Mouse (Mus musculus) heart, postnatal 0 days (tissue): Measurements from ENCODE around the gene Efcab3. TPM values are rescaled to one million over a fixed set of nuclear protein-coding genes. Genes with fewer than 3 reads are reported as not detected.

Experiments used
- ATAC-seq: fragments of 200-750 bp; cut with Nextera tagmentation; 2 replicates; pipeline ENCODE4 v1.8.0; 2017; ENCODE audit warnings: low read depth, moderate number of reproducible peaks, moderate library complexity; ENCODE audit not compliant: insufficient read depth
- DNase-seq: peaks from one replicate; pipeline ENCODE4 v3.0.0-alpha.2; 2016; ENCODE audit warnings: low spot score
- H3K27ac ChIP-seq: fragments of 300-500 bp; sonication (generic); 2 replicates; pipeline ENCODE4 v1.5.1; 2014; ENCODE audit warnings: low read depth, mild to moderate bottlenecking
- H3K27me3 ChIP-seq: fragments of 300-500 bp; sonication (generic); 2 replicates; pipeline ENCODE4 v1.6.1; 2014; ENCODE audit warnings: low read length, mixed read lengths; ENCODE audit not compliant: control insufficient read depth, insufficient read depth
- H3K36me3 ChIP-seq: fragments of 300-500 bp; sonication (generic); replicated peaks from 2 replicates; pipeline ENCODE4 v1.6.1; 2014; ENCODE audit warnings: low read length, mixed read lengths; ENCODE audit not compliant: control insufficient read depth, insufficient read depth
- H3K4me1 ChIP-seq: fragments of 300-500 bp; sonication (generic); 2 replicates; pipeline ENCODE4 v1.6.1; 2014; ENCODE audit warnings: antibody characterized with exemption; ENCODE audit not compliant: control insufficient read depth, insufficient read depth
- H3K4me2 ChIP-seq: fragments of 300-500 bp; sonication (generic); 2 replicates; pipeline ENCODE4 v1.6.1; 2014; ENCODE audit warnings: low read depth, mild to moderate bottlenecking, low read length, moderate library complexity
- H3K4me3 ChIP-seq: fragments of 300-500 bp; sonication (generic); 2 replicates; pipeline ENCODE4 v1.5.1; 2014; ENCODE audit warnings: low read depth, low read length
- H3K9ac ChIP-seq: fragments of 300-500 bp; sonication (generic); replicated peaks from 2 replicates; pipeline ENCODE4 v1.6.1; 2014; ENCODE audit warnings: low read depth, low read length, mixed read lengths
- H3K9me3 ChIP-seq: fragments of 300-500 bp; sonication (generic); replicated peaks from 2 replicates; pipeline ENCODE4 v1.6.1; 2016; ENCODE audit warnings: low read length; ENCODE audit not compliant: control insufficient read depth
- CTCF ChIP-seq: IDR thresholded peaks from 2 replicates; pipeline ENCODE4 v1.5.1; 2016; ENCODE audit warnings: antibody characterized with exemption, control low read depth, low read depth
- EP300 ChIP-seq: IDR thresholded peaks from 2 replicates; pipeline ENCODE4 v1.6.1; 2016; ENCODE audit warnings: antibody characterized with exemption, low read depth
- WGBS: fragments of 180-500 bp; shearing (Covaris S2); extraction: QIAGEN DNeasy Blood & Tissue Kit; methylation state at CpG from one replicate; pipeline ENCODE4 v1.1.7; 2014; 5-methylcytosine and 5-hydroxymethylcytosine counted together
- polyA plus RNA-seq: library from polyadenylated mRNA; unstranded; fragments of >200 nt; fragmentation: Nextera tagmentation; extraction: Ambion mirVana; gene quantifications from 2 replicates; pipeline ENCODE4 v1.2.1, GENCODE M21; 2015
- total RNA-seq: library from RNA; depleted of rRNA; stranded (reverse); fragments of >200 nt; gene quantifications from 2 replicates; pipeline ENCODE4 v1.2.3, GENCODE M21; 2014; ENCODE audit warnings: low replicate concordance

Gene Efcab3
- total and polyA plus RNA-seq, 2 experiments from 2014 or later, result not detected

GRCm38 (mm10) chr11:105143564-105143963 lies 80.2 kb downstream of the Efcab3 start:
- no peak overlapping the region for H3K27ac ChIP-seq
- ATAC-seq (no peak), DNase-seq (no peak)
- H3K4me2 ChIP-seq, result no peak overlapping the region
- no peaks in the 10 kb centered on the region for H3K27me3 ChIP-seq
- no peak overlapping the region for H3K4me3 ChIP-seq
- peaks cover 28% of the 10 kb centered on the region; the same call in 1 of the 2 replicates for H3K36me3 ChIP-seq
- no peaks in the 10 kb centered on the region for H3K4me1 ChIP-seq
- TF ChIP-seq EP300 (no peak), CTCF (no peak)
- H3K9me3 ChIP-seq, result no peaks in the 10 kb centered on the region
- no peak overlapping the region for H3K9ac ChIP-seq

- no peak overlapping the region for H3K27ac ChIP-seq
- no peak overlapping the region for H3K9ac ChIP-seq
- peaks cover 23% of the 10 kb centered on the region; the same call in 1 of the 2 replicates for H3K36me3 ChIP-seq
- DNase-seq (no peak), ATAC-seq (no peak)
- H3K4me1 ChIP-seq, result no peaks in the 10 kb centered on the region
- H3K4me3 ChIP-seq, result no peak overlapping the region
- H3K9me3 ChIP-seq, result no peaks in the 10 kb centered on the region
- no peaks in the 10 kb centered on the region for H3K27me3 ChIP-seq
- no peak for TF ChIP-seq CTCF
- no peak for TF ChIP-seq EP300
- 71% methylated on average over 3 of the region's 3 CpGs for WGBS
- H3K4me2 ChIP-seq, result no peak overlapping the region
These were observed 80.7 kb downstream of the Efcab3 start for GRCm38 (mm10) chr11:105144084-105144483.

GRCm38 (mm10) chr11:105144508-105145210 lies 81.3 kb downstream of the Efcab3 start:
- no peaks in the 10 kb centered on the region for H3K27me3 ChIP-seq
- H3K4me3 ChIP-seq, result no peak overlapping the region
- H3K36me3 ChIP-seq, result peaks cover 17% of the 10 kb centered on the region; the same call in 1 of the 2 replicates
- H3K4me1 ChIP-seq, result no peaks in the 10 kb centered on the region
- no peak overlapping the region for H3K4me2 ChIP-seq
- ATAC-seq, result no peak
- DNase-seq, result no peak
- WGBS, result 70% methylated on average over 11 of the region's 11 CpGs
- H3K9ac ChIP-seq, result no peak overlapping the region
- H3K9me3 ChIP-seq, result no peaks in the 10 kb centered on the region
- TF ChIP-seq CTCF (no peak), EP300 (no peak)
- no peak overlapping the region for H3K27ac ChIP-seq

- TF ChIP-seq CTCF (no peak), EP300 (no peak)
- Histone ChIP-seq H3K4me3 (no peak overlapping the region), H3K4me2 (no peak overlapping the region), H3K27me3 (no peaks in the 10 kb centered on the region), H3K4me1 (no peaks in the 10 kb centered on the region), H3K36me3 (peaks cover 12% of the 10 kb centered on the region; the same call in 1 of the 2 replicates), H3K27ac (no peak overlapping the region), H3K9me3 (no peaks in the 10 kb centered on the region), H3K9ac (no peak overlapping the region)
- no peak for ATAC-seq
- WGBS, result 79% methylated on average over 10 of the region's 10 CpGs
- no peak for DNase-seq
These were observed 81.8 kb downstream of the Efcab3 start for GRCm38 (mm10) chr11:105145211-105145610.

- no peak within 1 kb of the TSS for H3K4me2 ChIP-seq
- no peak within 1 kb of the TSS for H3K27ac ChIP-seq
- ATAC-seq (no peak), DNase-seq (no peak)
- H3K9me3 ChIP-seq, result no peaks in the 10 kb centered on the region
- no peaks in the 10 kb centered on the region for H3K36me3 ChIP-seq
- H3K9ac ChIP-seq, result no peak within 1 kb of the TSS
- no peaks in the 10 kb centered on the region for H3K27me3 ChIP-seq
- 65% methylated on average over 3 of the region's 3 CpGs for WGBS
- TF ChIP-seq EP300, result no peak
- no peak for TF ChIP-seq CTCF
- H3K4me3 ChIP-seq, result no peak within 1 kb of the TSS
- no peaks in the 10 kb centered on the region for H3K4me1 ChIP-seq
These were observed 83.2 kb downstream of the Efcab3 start, which contains the start of gene Gm10842 for GRCm38 (mm10) chr11:105146593-105146992. Gene Gm10842, plus strand, starts transcription at chr11:105146893.

GRCm38 (mm10) chr11:105149353-105149752 lies 86.0 kb downstream of the Efcab3 start:
- Histone ChIP-seq H3K4me1 (0 out of 2 replicates have a peak, but pooled peaks cover 6% of the 10 kb centered on the region), H3K4me3 (no peak overlapping the region), H3K27ac (no peak overlapping the region), H3K36me3 (no peaks in the 10 kb centered on the region), H3K9me3 (no peaks in the 10 kb centered on the region), H3K27me3 (no peaks in the 10 kb centered on the region), H3K4me2 (no peak overlapping the region), H3K9ac (no peak overlapping the region)
- no peak for ATAC-seq
- TF ChIP-seq EP300, result no peak
- TF ChIP-seq CTCF, result no peak
- WGBS, result 47% methylated on average over 3 of the region's 3 CpGs
- DNase-seq, result no peak
